Mouse (Mus musculus) kidney, postnatal 0 days (tissue): ENCODE data around the gene Olfr1392. TPM values are rescaled to one million over a fixed set of nuclear protein-coding genes. Genes with fewer than 3 reads are reported as not detected.
A peak's percentile ranks its signal among the peaks of the same experiment; 100 is the strongest.

ENCODE experiments used
- ATAC-seq: fragments of 200-750 bp; cut with Nextera tagmentation; replicated peaks from 2 replicates; pipeline ENCODE4 v1.8.0; 2017; ENCODE audit warnings: low read depth, moderate number of reproducible peaks, moderate TSS enrichment, moderate library complexity; ENCODE audit not compliant: low FRiP score
- DNase-seq: peaks from one replicate; pipeline ENCODE4 v3.0.0-alpha.2; 2016; ENCODE audit warnings: low spot score
- H3K27ac ChIP-seq: fragments of 300-500 bp; sonication (generic); 2 replicates; pipeline ENCODE4 v1.5.1; 2014; ENCODE audit warnings: mild to moderate bottlenecking
- H3K27me3 ChIP-seq: fragments of 300-500 bp; sonication (generic); 2 replicates; pipeline ENCODE4 v1.6.1; 2014; ENCODE audit warnings: low read length, mixed read lengths; ENCODE audit not compliant: insufficient read depth
- H3K36me3 ChIP-seq: fragments of 300-500 bp; sonication (generic); 2 replicates; pipeline ENCODE4 v1.6.1; 2014; ENCODE audit warnings: low read length, mixed read lengths; ENCODE audit not compliant: insufficient read depth
- H3K4me1 ChIP-seq: fragments of 300-500 bp; sonication (generic); replicated peaks from 2 replicates; pipeline ENCODE4 v1.6.1; 2014; ENCODE audit warnings: antibody characterized with exemption, low read length, mixed read lengths; ENCODE audit not compliant: insufficient read depth
- H3K4me2 ChIP-seq: fragments of 300-500 bp; sonication (generic); 2 replicates; pipeline ENCODE4 v1.6.1; 2014; ENCODE audit warnings: mild to moderate bottlenecking, low read length, moderate library complexity, mixed read lengths
- H3K4me3 ChIP-seq: fragments of 300-500 bp; sonication (generic); replicated peaks from 2 replicates; pipeline ENCODE4 v1.5.1; 2014; ENCODE audit warnings: low read depth, low read length
- H3K9ac ChIP-seq: fragments of 300-500 bp; sonication (generic); 2 replicates; pipeline ENCODE4 v1.6.1; 2014; ENCODE audit warnings: low read depth, low read length
- H3K9me3 ChIP-seq: fragments of 300-500 bp; sonication (generic); replicated peaks from 2 replicates; pipeline ENCODE4 v1.6.1; 2016; ENCODE audit warnings: low read length, inconsistent platforms, mixed read lengths
- CTCF ChIP-seq: IDR thresholded peaks from 2 replicates; pipeline ENCODE4 v1.5.1; 2016; ENCODE audit warnings: antibody characterized with exemption, low read depth, mild to moderate bottlenecking, moderate library complexity
- WGBS: fragments of 180-500 bp; shearing (Covaris S2); extraction: QIAGEN DNeasy Blood & Tissue Kit; methylation state at CpG from one replicate; pipeline ENCODE4 v1.1.7; 2014; 5-methylcytosine and 5-hydroxymethylcytosine counted together
- polyA plus RNA-seq: library from polyadenylated mRNA; unstranded; fragments of >200 nt; fragmentation: Nextera tagmentation; extraction: Ambion mirVana; gene quantifications from 2 replicates; pipeline ENCODE4 v1.2.1, GENCODE M21; 2015

Gene Olfr1392
- polyA plus RNA-seq, 1 experiment from 2014 or later, result 0.07 TPM

GRCm38 (mm10) chr11:49241471-49241870, 43.6 kb upstream of the Olfr1392 start:
- Histone ChIP-seq H3K4me3 (no peak overlapping the region), H3K36me3 (no peaks in the 10 kb centered on the region), H3K4me2 (no peak overlapping the region), H3K9ac (no peak overlapping the region), H3K9me3 (no peaks in the 10 kb centered on the region), H3K27me3 (no peaks in the 10 kb centered on the region), H3K4me1 (peaks cover 17% of the 10 kb centered on the region; the same call in 1 of the 2 replicates), H3K27ac (no peak overlapping the region)
- no CpG with 5 or more reads among the region's 1 CpGs for WGBS
- ATAC-seq, result no peak
- peak; percentile 46 for DNase-seq
- no peak for TF ChIP-seq CTCF

GRCm38 (mm10) chr11:49242944-49243626, 42.0 kb upstream of the Olfr1392 start:
- Histone ChIP-seq H3K9me3 (no peaks in the 10 kb centered on the region), H3K27ac (peak overlapping the region; percentile 92), H3K36me3 (no peaks in the 10 kb centered on the region), H3K4me1 (peaks cover 25% of the 10 kb centered on the region; the same call in 1 of the 2 replicates), H3K9ac (peak overlapping the region; percentile 58; the same call in 1 of the 2 replicates), H3K4me2 (peak overlapping the region; percentile 55), H3K4me3 (peak overlapping the region; percentile 45), H3K27me3 (no peaks in the 10 kb centered on the region)
- 24% methylated on average over 11 of the region's 11 CpGs for WGBS
- ATAC-seq (no peak), DNase-seq (peak; percentile 36)
- no peak for TF ChIP-seq CTCF

- TF ChIP-seq CTCF, result peak; percentile 51
- Histone ChIP-seq H3K4me1 (peaks cover 29% of the 10 kb centered on the region; the same call in 1 of the 2 replicates), H3K9me3 (no peaks in the 10 kb centered on the region), H3K9ac (peak within 1 kb of the TSS; percentile 58), H3K27me3 (no peaks in the 10 kb centered on the region), H3K27ac (peak within 1 kb of the TSS; percentile 92), H3K36me3 (no peaks in the 10 kb centered on the region), H3K4me3 (peak within 1 kb of the TSS; percentile 45), H3K4me2 (peak within 1 kb of the TSS; percentile 55)
- DNase-seq (peak; percentile 99), ATAC-seq (peak; percentile 95)
- under 1% methylated on average over 57 of the region's 60 CpGs for WGBS
These were observed 41.1 kb upstream of the Olfr1392 start, which contains the start of gene Mgat1 for GRCm38 (mm10) chr11:49243727-49244594. TSS of gene Mgat1 (plus strand) at chr11:49244191.

- TF ChIP-seq CTCF, result 0 out of 2 replicates have a peak, but pooled peaks have one; percentile 1
- ATAC-seq, result no peak
- H3K36me3 ChIP-seq, result no peaks in the 10 kb centered on the region
- no peaks in the 10 kb centered on the region for H3K27me3 ChIP-seq
- DNase-seq, result no peak
- H3K4me3 ChIP-seq, result peak overlapping the region; percentile 45
- no peaks in the 10 kb centered on the region for H3K9me3 ChIP-seq
- H3K27ac ChIP-seq, result peak overlapping the region; percentile 92
- H3K4me2 ChIP-seq, result peak overlapping the region; percentile 55
- peaks cover 35% of the 10 kb centered on the region; the same call in 1 of the 2 replicates for H3K4me1 ChIP-seq
- H3K9ac ChIP-seq, result peak overlapping the region; percentile 58; the same call in 1 of the 2 replicates
- WGBS, result 1% methylated on average over 4 of the region's 4 CpGs
These were observed 40.5 kb upstream of the Olfr1392 start for GRCm38 (mm10) chr11:49244595-49244930.

GRCm38 (mm10) chr11:49245176-49245575, 39.9 kb upstream of the Olfr1392 start:
- Histone ChIP-seq H3K27ac (peak overlapping the region; percentile 92), H3K9me3 (no peaks in the 10 kb centered on the region), H3K36me3 (no peaks in the 10 kb centered on the region), H3K4me2 (peak overlapping the region; percentile 55), H3K4me1 (peaks cover 39% of the 10 kb centered on the region; the same call in 1 of the 2 replicates), H3K27me3 (no peaks in the 10 kb centered on the region), H3K9ac (0 out of 2 replicates have a peak overlapping the region, but pooled peaks have one; percentile 58), H3K4me3 (peak overlapping the region; percentile 45)
- DNase-seq (peak; percentile 59), ATAC-seq (no peak)
- 19% methylated on average over 7 of the region's 7 CpGs for WGBS
- no peak for TF ChIP-seq CTCF
